Comparison of ENCODE assay signal across 21 mouse cellular contexts in genomic region chr16:9149209-9150135, GRCm38 (mm10).
A peak's percentile ranks its signal among the peaks of the same experiment; 100 is the strongest.
DNase-seq lines count a peak whose midpoint lies in the region; ATAC-seq and TF ChIP-seq lines count a peak whose summit lies in the region.
"Had no signal": no experiment of that assay in that cellular context is flagged by ENCODE, and none has a peak within 500 bp of the region (broad histone marks: within the 10 kb centered on the region; RNA-seq: fewer than 3 reads in every experiment).

No protein-coding gene starts in this region.

- no peaks in the 10 kb centered on the region for H3K4me1 ChIP-seq in lung, embryonic 14.5 days (ENCODE audit: insufficient read depth)
- H3K4me1 ChIP-seq: heart, embryonic 15.5 days; intestine, embryonic 15.5 days had no signal

- 51% methylated on average over 8 of the region's 8 CpGs for WGBS in lung, embryonic 14.5 days

- no peak overlapping the region for H3K9ac ChIP-seq in lung, embryonic 14.5 days
- H3K9ac ChIP-seq: heart, embryonic 15.5 days; hindbrain, embryonic 12.5 days; intestine, embryonic 15.5 days; neural tube, embryonic 13.5 days had no signal

- DNase-seq in heart, adult 11 months, result peak; percentile 63
- DNase-seq in heart, postnatal 14 days, result no peak
- DNase-seq in lung, adult 18-20 months, result peak; percentile 6 to 21
- no peak for DNase-seq in lung, postnatal 14 days
- DNase-seq in lung, embryonic 14.5 days, result peak; percentile 26
- DNase-seq in layer of hippocampus, adult 9-10 months (ENCODE audit: low spot score), result no peak
- DNase-seq in frontal cortex, postnatal 14 days (ENCODE audit: low spot score in 2 of 2), result no peak
- DNase-seq: adrenal gland, postnatal 25 days; B cell, adult 2 months; cerebellum, adult 2 months; gastrocnemius, postnatal 10 days; heart, adult 2 months; liver; right cerebral cortex, postnatal 25 days; thymus, postnatal 36 days had no signal

- intact Hi-C loops in heart, postnatal 14 days (cut with DNase I), result no loop called here

- H3K27me3 ChIP-seq in lung, embryonic 14.5 days (ENCODE audit: insufficient read depth, low read length), result no peaks in the 10 kb centered on the region
- H3K27me3 ChIP-seq: heart, embryonic 15.5 days; hindbrain, embryonic 12.5 days; intestine, embryonic 15.5 days; neural tube, embryonic 13.5 days had no signal

- H3K9me3 ChIP-seq in lung, embryonic 14.5 days (ENCODE audit: low read depth, low read length), result no peaks in the 10 kb centered on the region
- H3K9me3 ChIP-seq: G1E; heart, embryonic 15.5 days; hindbrain, embryonic 12.5 days; intestine, embryonic 15.5 days; neural tube, embryonic 13.5 days had no signal

- peak overlapping the region; percentile 75 for H3K27ac ChIP-seq in lung, embryonic 14.5 days (ENCODE audit: low read depth)
- H3K27ac ChIP-seq: heart, adult 2 months; heart, embryonic 15.5 days; hindbrain, embryonic 12.5 days; intestine, embryonic 15.5 days; neural tube, embryonic 13.5 days had no signal

- peak; percentile 47; the same call in 1 of the 2 replicates for ATAC-seq in lung, embryonic 14.5 days (ENCODE audit: insufficient read depth)
- ATAC-seq: intestine, embryonic 15.5 days had no signal

- H3K36me3 ChIP-seq in lung, embryonic 14.5 days (ENCODE audit: insufficient read depth), result no peaks in the 10 kb centered on the region
- H3K36me3 ChIP-seq: G1E; heart, embryonic 15.5 days; hindbrain, embryonic 12.5 days; intestine, embryonic 15.5 days; neural tube, embryonic 13.5 days had no signal

- no peak overlapping the region for H3K4me2 ChIP-seq in lung, embryonic 14.5 days
- H3K4me2 ChIP-seq: heart, embryonic 15.5 days; hindbrain, embryonic 12.5 days; intestine, embryonic 15.5 days; midbrain, embryonic 11.5 days; neural tube, embryonic 13.5 days had no signal

- H3K4me3 ChIP-seq in lung, embryonic 14.5 days (ENCODE audit: low read depth, low read length), result no peak overlapping the region
- H3K4me3 ChIP-seq: heart, adult 2 months; heart, embryonic 15.5 days; hindbrain, embryonic 12.5 days; intestine, embryonic 15.5 days; neural tube, embryonic 13.5 days had no signal

- no peak for TF ChIP-seq CTCF in lung, embryonic 14.5 days (IDR thresholded peaks at IDR 0.05; ENCODE audit: low read depth)

Comparison
In these comparisons a context has a peak if more than half of its experiments do, and no peak if none do; other contexts are left out.
1. DNase-seq: peak in heart, adult 11 months (single experiment), lung, adult 18-20 months (2 of 2) and lung, embryonic 14.5 days (single experiment); none in heart, postnatal 14 days (0 of 2), lung, postnatal 14 days (single experiment), layer of hippocampus, adult 9-10 months (single experiment) and frontal cortex, postnatal 14 days (0 of 2).